Mouse (Mus musculus) CH12.LX (cell line): ENCODE results near the gene Gm28036. TPM values are rescaled to one million over a fixed set of nuclear protein-coding genes. Genes with fewer than 3 reads are reported as not detected.

ENCODE experiments used
- DNase-seq: peaks from one replicate; pipeline ENCODE4 v3.0.0-alpha.2; 2013; ENCODE audit errors: extremely low read depth
- H3K27ac ChIP-seq: 2 replicates; pipeline ENCODE4 v1.5.1; 2012; ENCODE audit warnings: low read depth, mild to moderate bottlenecking, control low read depth, moderate library complexity; ENCODE audit not compliant: insufficient read depth
- H3K27me3 ChIP-seq: replicated peaks from 2 replicates; pipeline ENCODE3; 2012; ENCODE audit warnings: inconsistent platforms
- H3K36me3 ChIP-seq, 2 experiments: replicated peaks in 1 of 2; 2 replicates each; pipeline versions ENCODE3 to v1.6.1; 2012; ENCODE audit warnings: inconsistent platforms in 1 of 2, low read length in 1 of 2, mild to moderate bottlenecking in 1 of 2, mixed read lengths in 1 of 2, moderate library complexity in 1 of 2; ENCODE audit not compliant: control insufficient read depth in 1 of 2, insufficient read depth in 1 of 2
- H3K4me1 ChIP-seq, 2 experiments: 2 replicates each; pipeline ENCODE4 v1.6.1; 2012; ENCODE audit warnings: inconsistent platforms in 1 of 2, moderate library complexity in 1 of 2; ENCODE audit not compliant: insufficient read depth in 2 of 2, control insufficient read depth in 1 of 2
- H3K4me2 ChIP-seq: 2 replicates; pipeline ENCODE4 v1.6.1; 2012; ENCODE audit warnings: low read depth, mild to moderate bottlenecking, control low read depth; ENCODE audit not compliant: poor library complexity, insufficient read depth, severe bottlenecking
- H3K4me3 ChIP-seq, 3 experiments: fragments of 150-350 bp in 1 of 3; sonication (generic) in 1 of 3; replicated peaks in 1 of 3; 2 replicates each; pipeline versions ENCODE3 to v1.5.1; 2011 to 2012; ENCODE audit warnings: low read depth in 2 of 3, low read length in 2 of 3, mild to moderate bottlenecking in 2 of 3, moderate library complexity in 2 of 3, control low read depth in 1 of 3, improper control_type of control experiment in 1 of 3, inconsistent platforms in 1 of 3, mixed read lengths in 1 of 3; ENCODE audit not compliant: poor library complexity in 1 of 3
- H3K79me2 ChIP-seq: replicated peaks from 2 replicates; pipeline ENCODE4 v1.6.1; 2012; ENCODE audit warnings: mild to moderate bottlenecking, moderate library complexity; ENCODE audit not compliant: control insufficient read depth, poor library complexity, insufficient read depth, severe bottlenecking; ENCODE audit errors: extremely low read depth
- H3K9ac ChIP-seq: 2 replicates; pipeline ENCODE4 v1.6.1; 2012; ENCODE audit warnings: low read depth, mild to moderate bottlenecking, control low read depth, moderate library complexity; ENCODE audit not compliant: insufficient read depth
- H3K9me3 ChIP-seq: replicated peaks from 2 replicates; pipeline ENCODE3; 2012; ENCODE audit warnings: low read length, inconsistent platforms, mixed read lengths
- BHLHE40 ChIP-seq: IDR thresholded peaks from 2 replicates; pipeline ENCODE4 v1.6.1; 2011; ENCODE audit warnings: mild to moderate bottlenecking, low read depth, low read length, improper control_type of control experiment
- CHD2 ChIP-seq: IDR thresholded peaks from 2 replicates; pipeline ENCODE4 v1.6.1; 2011; ENCODE audit warnings: low read length, improper control_type of control experiment
- CTCF ChIP-seq, 2 experiments: IDR thresholded peaks in 1 of 2; conservative IDR thresholded peaks in 1 of 2; 2 replicates each; pipeline ENCODE4 v1.5.1; 2011 to 2012; ENCODE audit warnings: low read depth in 2 of 2, low read length in 2 of 2, improper control_type of control experiment in 1 of 2, inconsistent platforms in 1 of 2, mild to moderate bottlenecking in 1 of 2, moderate library complexity in 1 of 2
- E2F4 ChIP-seq: IDR thresholded peaks from 2 replicates; pipeline ENCODE4 v1.6.1; 2011; ENCODE audit warnings: low read depth, low read length, improper control_type of control experiment; ENCODE audit not compliant: insufficient replicate concordance
- EP300 ChIP-seq: IDR thresholded peaks from 2 replicates; pipeline ENCODE4 v1.6.1; 2011; ENCODE audit warnings: low read length, improper control_type of control experiment
- IRF4 ChIP-seq: IDR thresholded peaks from 2 replicates; pipeline ENCODE4 v1.6.1; 2014; ENCODE audit warnings: low read depth, mild to moderate bottlenecking, inconsistent platforms, low read length, improper control_type of control experiment
- JUND ChIP-seq: conservative IDR thresholded peaks from 2 replicates; pipeline ENCODE4 v1.6.1; 2011; ENCODE audit warnings: low read depth, low read length, improper control_type of control experiment
- MAZ ChIP-seq: IDR thresholded peaks from 2 replicates; pipeline ENCODE4 v1.6.1; 2012; ENCODE audit warnings: low read depth, mild to moderate bottlenecking, inconsistent platforms, low read length, improper control_type of control experiment, moderate library complexity
- PAX5 ChIP-seq: IDR thresholded peaks from 2 replicates; pipeline ENCODE4 v1.6.1; 2012; ENCODE audit warnings: low read length, inconsistent platforms, mixed read lengths
- POLR2AphosphoS2 ChIP-seq: IDR thresholded peaks from 2 replicates; pipeline ENCODE4 v1.6.1; 2011; ENCODE audit warnings: low read depth, low read length, improper control_type of control experiment
- SIN3A ChIP-seq: IDR thresholded peaks from 2 replicates; pipeline ENCODE4 v1.6.1; 2012; ENCODE audit warnings: low read length, improper control_type of control experiment, inconsistent platforms
- SMC3 ChIP-seq: IDR thresholded peaks from 2 replicates; pipeline ENCODE4 v1.6.1; 2011; ENCODE audit warnings: low read depth, low read length, improper control_type of control experiment
- TBP ChIP-seq: conservative IDR thresholded peaks from 2 replicates; pipeline ENCODE4 v1.6.1; 2011; ENCODE audit warnings: low read depth, low read length, improper control_type of control experiment
- USF1 ChIP-seq: IDR thresholded peaks from 2 replicates; pipeline ENCODE4 v1.6.1; 2014; ENCODE audit warnings: low read depth, mild to moderate bottlenecking, inconsistent platforms, low read length, improper control_type of control experiment
- USF2 ChIP-seq: conservative IDR thresholded peaks from 2 replicates; pipeline ENCODE4 v1.6.1; 2011; ENCODE audit warnings: low read depth, low read length, improper control_type of control experiment
- dilution Hi-C: fragments of 300-500 bp; cut with MboI; formaldehyde crosslinking; loops from 2 replicates; pipeline ENCODE4 v1.14.3; 2020; ENCODE audit warnings: low sequenced_read_pairs; ENCODE audit not compliant: extremely low pct_unique_long_range_greater_than_20kb, extremely low pct_ligation_motif_present
- in situ Hi-C: fragments of 300-500 bp; cut with MboI; formaldehyde crosslinking; loops from 3 replicates; pipeline ENCODE4 v1.14.3; 2019; ENCODE audit warnings: low sequenced_read_pairs, low pct_ligation_motif_present, low pct_unique_long_range_greater_than_20kb, mixed read lengths
- polyA plus RNA-seq: library from polyadenylated mRNA; unstranded; fragments of >175 nt; gene quantifications from 2 replicates; pipeline ENCODE4 v1.2.1, GENCODE M21; 2012; ENCODE audit warnings: low read depth; ENCODE audit not compliant: insufficient read length
- total RNA-seq, 2 experiments: library from RNA; depleted of rRNA; stranded (reverse); fragments of 300-350 nt in 1 of 2; fragments of >200 nt in 1 of 2; gene quantifications; 2 replicates each; pipeline ENCODE4 v1.2.3; 2012 to 2014

Gm28036 gene
- total and polyA plus RNA-seq, 3 experiments = 10.5 to 18.8 (median 15.3) TPM

- H3K4me3 ChIP-seq = no peak overlapping the region
- no peaks in the 10 kb centered on the region for H3K27me3 ChIP-seq
- peaks cover 47 to 87% of the 10 kb centered on the region in 2 experiments for H3K36me3 ChIP-seq
- dilution Hi-C loops = no loop called here
- H3K79me2 ChIP-seq = peaks cover 47% of the 10 kb centered on the region
- H3K4me1 ChIP-seq = peaks cover 0 to 22% of the 10 kb centered on the region in 2 experiments; a peak in 2 of 4 replicates
- DNase-seq = no peak
- no peak overlapping the region for H3K27ac ChIP-seq
- no peak overlapping the region for H3K9ac ChIP-seq
- in situ Hi-C loops = no loop called here
- no peak overlapping the region for H3K4me2 ChIP-seq
- no peak for TF ChIP-seq IRF4
- TF ChIP-seq MAZ = no peak
- no peak for TF ChIP-seq USF1
- no peak; a peak in 1 of 4 replicates for TF ChIP-seq CTCF (conservative IDR thresholded peaks at IDR 0.05 in 1 of 2, IDR thresholded peaks at IDR 0.05 in 1 of 2; ENCODE audit: low read depth in 2 of 2, low read length in 2 of 2)
- no peak for TF ChIP-seq SMC3
- TF ChIP-seq TBP = no peak
- no peak for TF ChIP-seq E2F4
- no peak for TF ChIP-seq EP300
- no peak for TF ChIP-seq BHLHE40
- TF ChIP-seq USF2 = no peak
- TF ChIP-seq SIN3A = no peak
- TF ChIP-seq JUND = no peak
- no peaks in the 10 kb centered on the region for H3K9me3 ChIP-seq
These were observed 24.6 kb upstream of the Gm28036 start for GRCm38 (mm10) chr2:156151538-156151937.

GRCm38 (mm10) chr2:156147316-156147915 is 20.5 kb upstream of the Gm28036 start:
- no peak overlapping the region for H3K4me2 ChIP-seq
- peaks cover 0 to 21% of the 10 kb centered on the region in 2 experiments; a peak in 2 of 4 replicates for H3K4me1 ChIP-seq
- H3K4me3 ChIP-seq = no peak overlapping the region
- peaks cover 31 to 55% of the 10 kb centered on the region in 2 experiments for H3K36me3 ChIP-seq
- in situ Hi-C loops = loop anchor here (25.0 kb wide), 1 partner anchor 310 kb away; the partner anchor contains the start of genes Eif6 and Fam83c
- no peak overlapping the region for H3K27ac ChIP-seq
- TF ChIP-seq TBP (no peak), PAX5 (no peak), CHD2 (no peak), BHLHE40 (no peak), POLR2AphosphoS2 (peak; percentile 60; the same call in 1 of the 2 replicates)
- dilution Hi-C loops = no loop called here
- H3K79me2 ChIP-seq = peaks cover 33% of the 10 kb centered on the region
- no peak overlapping the region for H3K9ac ChIP-seq
- H3K27me3 ChIP-seq = no peaks in the 10 kb centered on the region
- no peak for DNase-seq
- H3K9me3 ChIP-seq = no peaks in the 10 kb centered on the region
